ENCODE assay signal across 19 mouse cellular contexts in genomic region chr15:88400787-88401186, GRCm38 (mm10).
A peak's percentile ranks its signal among the peaks of the same experiment; 100 is the strongest.
DNase-seq lines count a peak whose midpoint lies in the region; ATAC-seq and TF ChIP-seq lines count a peak whose summit lies in the region.
"Had no signal": no experiment of that assay in that cellular context is flagged by ENCODE, and none has a peak within 500 bp of the region (broad histone marks: within the 10 kb centered on the region; RNA-seq: fewer than 3 reads in every experiment).

No protein-coding gene starts in this region.

- no peak overlapping the region for H3K4me3 ChIP-seq in cerebellum, adult 2 months (replicated peaks; ENCODE audit: insufficient read depth, low read depth, low read length)
- no peak overlapping the region for H3K4me3 ChIP-seq in hindbrain, postnatal 0 days (ENCODE audit: low read length)
- H3K4me3 ChIP-seq in hindbrain, embryonic 11.5 days (ENCODE audit: low read depth, low read length): no peak overlapping the region
- H3K4me3 ChIP-seq in midbrain, embryonic 14.5 days (replicated peaks; ENCODE audit: low read depth, low read length): no peak overlapping the region
- H3K4me3 ChIP-seq in midbrain, embryonic 15.5 days: no peak overlapping the region
- H3K4me3 ChIP-seq: heart, embryonic 13.5 days; liver, embryonic 13.5 days; midbrain, embryonic 10.5 days had no signal

- no peaks in the 10 kb centered on the region for H3K9me3 ChIP-seq in hindbrain, postnatal 0 days (ENCODE audit: low read length)
- no peaks in the 10 kb centered on the region for H3K9me3 ChIP-seq in hindbrain, embryonic 11.5 days (ENCODE audit: control insufficient read depth, low read length)
- H3K9me3 ChIP-seq in midbrain, embryonic 14.5 days (ENCODE audit: control insufficient read depth, low read length): no peaks in the 10 kb centered on the region; the same call in 1 of the 2 replicates
- H3K9me3 ChIP-seq in midbrain, embryonic 15.5 days: no peaks in the 10 kb centered on the region
- H3K9me3 ChIP-seq: heart, embryonic 13.5 days; midbrain, embryonic 10.5 days had no signal

- H3K9ac ChIP-seq in hindbrain, postnatal 0 days (replicated peaks; ENCODE audit: low read length): no peak overlapping the region
- no peak overlapping the region for H3K9ac ChIP-seq in hindbrain, embryonic 11.5 days (ENCODE audit: low read depth, low read length)
- no peak overlapping the region for H3K9ac ChIP-seq in midbrain, embryonic 14.5 days (replicated peaks; ENCODE audit: low read length)
- no peak overlapping the region for H3K9ac ChIP-seq in midbrain, embryonic 15.5 days
- H3K9ac ChIP-seq: heart, embryonic 13.5 days; liver, embryonic 13.5 days had no signal

- no peak overlapping the region for H3K27ac ChIP-seq in cerebellum, adult 2 months (ENCODE audit: insufficient read depth, low read length)
- H3K27ac ChIP-seq in hindbrain, postnatal 0 days: no peak overlapping the region
- H3K27ac ChIP-seq in hindbrain, embryonic 11.5 days (ENCODE audit: low read depth, low read length): no peak overlapping the region
- no peak overlapping the region for H3K27ac ChIP-seq in midbrain, embryonic 14.5 days (replicated peaks; ENCODE audit: low read depth, low read length)
- no peak overlapping the region for H3K27ac ChIP-seq in midbrain, embryonic 15.5 days
- H3K27ac ChIP-seq: heart, embryonic 13.5 days; liver, embryonic 13.5 days; midbrain, embryonic 10.5 days had no signal

- no peaks in the 10 kb centered on the region for H3K27me3 ChIP-seq in cerebellum, adult 2 months (ENCODE audit: control insufficient read depth, insufficient read depth, low read length)
- no peaks in the 10 kb centered on the region for H3K27me3 ChIP-seq in hindbrain, postnatal 0 days (ENCODE audit: insufficient read depth, low read length)
- no peaks in the 10 kb centered on the region for H3K27me3 ChIP-seq in hindbrain, embryonic 11.5 days (ENCODE audit: control insufficient read depth, insufficient read depth, low read length)
- H3K27me3 ChIP-seq in midbrain, embryonic 14.5 days (ENCODE audit: control insufficient read depth, insufficient read depth, low read length): no peaks in the 10 kb centered on the region
- H3K27me3 ChIP-seq in midbrain, embryonic 15.5 days (replicated peaks): no peaks in the 10 kb centered on the region
- H3K27me3 ChIP-seq: liver, embryonic 13.5 days had no signal

- no peak overlapping the region for H3K4me2 ChIP-seq in hindbrain, postnatal 0 days (ENCODE audit: low read depth, low read length)
- no peak overlapping the region for H3K4me2 ChIP-seq in hindbrain, embryonic 11.5 days (replicated peaks; ENCODE audit: low read depth, low read length)
- H3K4me2 ChIP-seq in midbrain, embryonic 14.5 days (ENCODE audit: low read length): no peak overlapping the region
- H3K4me2 ChIP-seq in midbrain, embryonic 15.5 days: no peak overlapping the region
- H3K4me2 ChIP-seq: heart, embryonic 13.5 days; liver, embryonic 13.5 days had no signal

- no peak for DNase-seq in cerebellum, adult 2 months
- no peak for DNase-seq in cerebellum, adult 9-10 months
- peak; percentile 32 for DNase-seq in hindbrain, postnatal 0 days (ENCODE audit: low spot score)
- DNase-seq in hindbrain, embryonic 11.5 days (ENCODE audit: low spot score): no peak
- peak; percentile 40 for DNase-seq in midbrain, embryonic 14.5 days
- DNase-seq in urinary bladder, postnatal 14 days (ENCODE audit: low spot score): no peak
- no peak for DNase-seq in gastrocnemius, postnatal 25 days
- DNase-seq: cerebellum, adult 11 months; gastrocnemius, postnatal 10 days; heart, postnatal 4 days; kidney, adult 11 months; kidney, postnatal 25 days; liver, embryonic 13.5 days; lung, postnatal 10 days; right cerebral cortex, postnatal 4 days; thymus, adult 2 months had no signal

- ATAC-seq in hindbrain, postnatal 0 days: no peak
- no peak for ATAC-seq in hindbrain, embryonic 11.5 days (ENCODE audit: low FRiP score)
- ATAC-seq in midbrain, embryonic 14.5 days (ENCODE audit: low FRiP score, low TSS enrichment): no peak
- ATAC-seq in midbrain, embryonic 15.5 days (replicated peaks): no peak

- no peak for TF ChIP-seq POLR2A in cerebellum, adult 2 months (IDR thresholded peaks at IDR 0.05; ENCODE audit: borderline replicate concordance, insufficient read depth, low read length)

- no peaks in the 10 kb centered on the region for H3K4me1 ChIP-seq in cerebellum, adult 2 months (ENCODE audit: control insufficient read depth, insufficient read depth, low read length)
- H3K4me1 ChIP-seq in hindbrain, postnatal 0 days (ENCODE audit: insufficient read depth, low read length): no peaks in the 10 kb centered on the region
- H3K4me1 ChIP-seq in hindbrain, embryonic 11.5 days (replicated peaks; ENCODE audit: control insufficient read depth, insufficient read depth, low read length): no peaks in the 10 kb centered on the region
- no peaks in the 10 kb centered on the region for H3K4me1 ChIP-seq in midbrain, embryonic 14.5 days (ENCODE audit: control insufficient read depth, insufficient read depth, low read length)
- H3K4me1 ChIP-seq in midbrain, embryonic 15.5 days: peaks cover 12% of the 10 kb centered on the region
- H3K4me1 ChIP-seq: heart, embryonic 13.5 days; liver, embryonic 13.5 days; midbrain, embryonic 10.5 days had no signal

- no peaks in the 10 kb centered on the region for H3K36me3 ChIP-seq in hindbrain, postnatal 0 days (ENCODE audit: insufficient read depth, low read length)
- no peaks in the 10 kb centered on the region for H3K36me3 ChIP-seq in hindbrain, embryonic 11.5 days (ENCODE audit: control insufficient read depth, insufficient read depth, low read length)
- H3K36me3 ChIP-seq in midbrain, embryonic 14.5 days (ENCODE audit: control insufficient read depth, insufficient read depth, low read length): no peaks in the 10 kb centered on the region
- H3K36me3 ChIP-seq in midbrain, embryonic 15.5 days (replicated peaks): no peaks in the 10 kb centered on the region
- H3K36me3 ChIP-seq: heart, embryonic 13.5 days; liver, embryonic 13.5 days; midbrain, embryonic 10.5 days had no signal

- TF ChIP-seq CTCF in cerebellum, adult 2 months (IDR thresholded peaks at IDR 0.05; ENCODE audit: borderline replicate concordance, insufficient read depth, low read depth, low read length): peak; percentile 19; the same call in 1 of the 2 replicates
- peak; percentile 56 for TF ChIP-seq CTCF in hindbrain, postnatal 0 days (IDR thresholded peaks at IDR 0.05; ENCODE audit: low read depth)

- WGBS in cerebellum, adult 2 months: 56% methylated on average over 9 of the region's 9 CpGs
- 45% methylated on average over 9 of the region's 9 CpGs for WGBS in hindbrain, postnatal 0 days
- WGBS in hindbrain, embryonic 11.5 days: 55% methylated on average over 9 of the region's 9 CpGs
- WGBS in midbrain, embryonic 14.5 days: 59% methylated on average over 9 of the region's 9 CpGs
- 51% methylated on average over 9 of the region's 9 CpGs for WGBS in midbrain, embryonic 15.5 days

Comparison
In these comparisons a context has a peak if more than half of its experiments do, and no peak if none do; other contexts are left out.
1. DNase-seq: peak in hindbrain, postnatal 0 days (single experiment) and midbrain, embryonic 14.5 days (single experiment); none in cerebellum, adult 2 months (0 of 2), cerebellum, adult 9-10 months (single experiment), hindbrain, embryonic 11.5 days (single experiment), urinary bladder, postnatal 14 days (single experiment) and gastrocnemius, postnatal 25 days (single experiment).